Mouse (Mus musculus) stomach, postnatal 0 days (tissue): ENCODE results near the gene R3hdm4. TPM values are rescaled to one million over a fixed set of nuclear protein-coding genes. Genes with fewer than 3 reads are reported as not detected.
A peak's percentile ranks its signal among the peaks of the same experiment; 100 is the strongest.

Experiments
- ATAC-seq: fragments of 200-750 bp; cut with Nextera tagmentation; 2 replicates; pipeline ENCODE4 v1.8.0; 2017; ENCODE audit not compliant: low FRiP score, low TSS enrichment
- DNase-seq: peaks from one replicate; pipeline ENCODE4 v3.0.0-alpha.2; 2016; ENCODE audit warnings: low spot score
- H3K27ac ChIP-seq: fragments of 300-500 bp; sonication (generic); replicated peaks from 2 replicates; pipeline ENCODE4 v1.5.1; 2014; ENCODE audit warnings: mild to moderate bottlenecking, control low read depth
- H3K27me3 ChIP-seq: fragments of 300-500 bp; sonication (generic); 2 replicates; pipeline ENCODE4 v1.6.1; 2014; ENCODE audit warnings: low read length; ENCODE audit not compliant: control insufficient read depth, insufficient read depth
- H3K36me3 ChIP-seq: fragments of 300-500 bp; sonication (generic); 2 replicates; pipeline ENCODE4 v1.6.1; 2014; ENCODE audit warnings: low read length, mixed read lengths; ENCODE audit not compliant: control insufficient read depth, insufficient read depth
- H3K4me1 ChIP-seq: fragments of 300-500 bp; sonication (generic); replicated peaks from 2 replicates; pipeline ENCODE4 v1.6.1; 2014; ENCODE audit warnings: antibody characterized with exemption; ENCODE audit not compliant: control insufficient read depth, insufficient read depth
- H3K4me2 ChIP-seq: fragments of 300-500 bp; sonication (generic); replicated peaks from 2 replicates; pipeline ENCODE4 v1.6.1; 2014; ENCODE audit warnings: low read depth, mild to moderate bottlenecking, control low read depth, moderate library complexity
- H3K4me3 ChIP-seq: fragments of 300-500 bp; sonication (generic); 2 replicates; pipeline ENCODE4 v1.5.1; 2014; ENCODE audit warnings: low read depth, low read length, control low read depth
- H3K9ac ChIP-seq: fragments of 300-500 bp; sonication (generic); 2 replicates; pipeline ENCODE4 v1.6.1; 2014; ENCODE audit warnings: mild to moderate bottlenecking, low read length, control low read depth, mixed read lengths
- H3K9me3 ChIP-seq: fragments of 300-500 bp; sonication (generic); 2 replicates; pipeline ENCODE4 v1.6.1; 2016; ENCODE audit warnings: low read length; ENCODE audit not compliant: control insufficient read depth
- CTCF ChIP-seq: IDR thresholded peaks from 2 replicates; pipeline ENCODE4 v1.5.1; 2016; ENCODE audit warnings: antibody characterized with exemption, low read depth, mild to moderate bottlenecking, moderate library complexity
- EP300 ChIP-seq: optimal IDR thresholded peaks from 2 replicates; pipeline ENCODE3; 2016; ENCODE audit warnings: antibody characterized with exemption
- WGBS: fragments of 180-500 bp; shearing (Covaris S2); extraction: QIAGEN DNeasy Blood & Tissue Kit; methylation state at CpG from one replicate; pipeline ENCODE4 v1.1.7; 2014; 5-methylcytosine and 5-hydroxymethylcytosine counted together
- polyA plus RNA-seq: library from polyadenylated mRNA; unstranded; fragments of >200 nt; fragmentation: Nextera tagmentation; extraction: Ambion mirVana; gene quantifications from 2 replicates; pipeline ENCODE4 v1.2.1, GENCODE M21; 2015

R3hdm4 gene
- polyA plus RNA-seq, 1 experiment from 2014 or later = 160 TPM

DNA sequence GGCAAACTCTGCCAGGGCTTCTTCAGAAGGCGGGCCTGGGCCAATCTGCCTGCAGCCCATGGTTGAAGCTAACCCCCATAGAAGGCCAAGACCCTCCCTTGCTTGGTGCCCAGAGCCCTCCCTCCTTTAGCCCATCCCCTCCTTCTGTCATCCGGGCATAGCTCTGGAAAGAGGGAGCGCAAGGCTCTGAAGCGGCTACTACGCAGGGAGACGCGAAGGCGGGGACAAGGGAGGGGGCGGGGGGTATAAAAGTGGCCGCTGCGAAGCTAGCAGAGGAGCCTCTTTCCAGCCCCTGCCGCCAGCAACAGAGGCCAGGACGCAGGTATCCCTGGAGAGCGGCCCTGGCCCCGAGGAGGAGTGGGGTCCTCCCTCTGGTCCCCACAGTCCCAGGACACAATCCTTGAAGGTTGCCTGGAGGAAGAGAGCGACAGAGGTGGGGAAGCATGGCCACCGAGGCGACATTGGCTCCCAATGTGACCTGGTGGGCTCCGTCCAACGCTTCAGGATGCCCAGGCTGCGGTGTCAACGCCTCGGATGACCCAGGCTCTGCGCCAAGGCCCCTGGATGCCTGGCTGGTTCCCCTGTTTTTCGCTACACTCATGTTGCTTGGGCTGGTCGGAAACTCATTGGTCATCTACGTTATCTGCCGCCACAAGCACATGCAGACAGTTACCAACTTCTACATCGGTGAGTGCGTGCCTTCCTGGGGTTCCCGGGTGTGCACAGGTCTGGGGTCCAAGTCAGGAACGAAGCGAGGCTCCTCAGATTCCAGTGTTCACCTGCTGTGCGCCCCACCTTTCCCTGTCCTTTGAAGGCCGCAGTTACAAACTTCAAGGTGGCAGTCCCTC lies 2.6 kb downstream of the R3hdm4 start:
- Histone ChIP-seq H3K27ac (no peak overlapping the region), H3K4me1 (peaks cover 3% of the 10 kb centered on the region; the same call in 1 of the 2 replicates), H3K4me2 (peak overlapping the region; percentile 44), H3K9me3 (no peaks in the 10 kb centered on the region), H3K36me3 (no peaks in the 10 kb centered on the region), H3K27me3 (peaks cover 2% of the 10 kb centered on the region; the same call in 1 of the 2 replicates), H3K4me3 (peak overlapping the region; percentile 15; the same call in 1 of the 2 replicates), H3K9ac (no peak overlapping the region)
- DNase-seq (no peak), ATAC-seq (no peak)
- TF ChIP-seq EP300 (no peak), CTCF (no peak)
- WGBS = 18% methylated on average over 33 of the region's 35 CpGs

DNA sequence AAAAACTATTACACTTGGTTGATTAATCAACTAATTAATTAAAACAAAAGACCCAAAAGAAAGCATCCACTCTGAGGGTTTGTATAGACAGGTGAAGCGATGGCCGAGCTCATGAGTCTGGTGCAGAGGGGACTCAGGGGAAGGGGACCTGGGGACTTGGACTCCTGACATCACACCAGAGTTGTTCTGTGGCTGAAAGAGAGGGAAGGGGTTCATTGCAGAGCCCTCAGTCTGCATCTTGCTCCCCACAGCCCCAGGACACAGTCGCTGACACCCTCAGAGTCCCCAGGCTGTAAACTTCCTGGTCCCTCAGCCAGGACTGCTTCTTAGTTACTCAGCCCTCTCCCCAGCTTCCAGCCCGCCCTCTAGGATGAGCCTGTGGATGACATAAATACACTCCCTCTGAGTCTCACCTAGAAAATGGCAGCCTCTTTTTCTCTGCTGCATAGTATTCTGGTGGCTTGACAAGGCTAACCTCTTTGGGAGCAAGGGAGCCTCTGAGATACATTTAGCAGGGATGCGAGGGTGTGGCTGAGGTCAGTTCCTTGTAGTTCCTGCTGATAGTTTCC lies 3.4 kb downstream of the R3hdm4 start:
- no peak overlapping the region for H3K9ac ChIP-seq

DNA sequence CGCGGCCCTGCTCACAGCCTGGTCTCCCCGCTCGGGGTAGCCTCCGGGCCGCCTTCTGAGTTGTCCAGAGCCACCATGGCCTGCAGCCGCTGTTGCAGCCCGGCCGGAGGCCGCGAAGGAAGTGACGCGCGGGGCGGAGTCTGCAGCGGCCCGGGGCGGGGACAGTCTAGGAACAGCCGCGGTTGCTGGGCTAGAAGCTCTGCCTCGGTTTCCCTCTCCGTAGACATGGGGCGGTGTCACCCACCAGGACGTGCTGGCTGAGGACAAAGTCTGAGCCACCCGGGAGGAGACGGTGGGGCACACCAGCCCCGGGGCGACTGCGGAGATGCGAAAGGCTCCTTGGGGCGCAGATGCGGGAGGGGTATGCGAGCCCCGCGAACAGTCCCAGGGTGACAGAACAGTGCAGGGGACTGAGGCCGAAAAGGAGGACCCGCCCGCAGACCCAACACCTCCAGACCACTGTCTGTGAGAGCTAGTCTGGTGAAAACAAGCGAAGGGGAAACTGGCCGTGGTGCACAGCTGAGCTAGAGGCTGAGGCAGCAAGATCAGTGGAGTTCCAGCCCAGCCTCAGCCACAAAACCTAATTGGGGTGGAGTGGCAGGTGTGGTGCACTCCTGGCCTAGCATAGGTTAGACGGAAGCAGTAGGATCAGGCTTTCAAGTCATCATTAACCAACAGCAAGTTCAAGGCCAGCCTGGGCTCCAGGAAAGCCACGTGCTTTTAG lies 4.0 kb downstream of the R3hdm4 start, which contains the start of gene Kiss1r:
Gene Kiss1r (plus strand): TSS at position 164 of the 724 bp plus-strand sequence.
- H3K4me1 ChIP-seq = peaks cover 3% of the 10 kb centered on the region; the same call in 1 of the 2 replicates
- DNase-seq (peak; percentile 91), ATAC-seq (peak; percentile 72)
- H3K27ac ChIP-seq = peak within 1 kb of the TSS; percentile 89
- peak within 1 kb of the TSS; percentile 79 for H3K4me3 ChIP-seq
- no peaks in the 10 kb centered on the region for H3K9me3 ChIP-seq
- peaks cover under 1% of the 10 kb centered on the region; the same call in 1 of the 2 replicates for H3K36me3 ChIP-seq
- peak within 1 kb of the TSS; percentile 88 for H3K4me2 ChIP-seq
- 2% methylated on average over 42 of the region's 42 CpGs for WGBS
- TF ChIP-seq EP300 = no peak
- no peak for TF ChIP-seq CTCF
- peaks cover 2% of the 10 kb centered on the region; the same call in 1 of the 2 replicates for H3K27me3 ChIP-seq
- peak within 1 kb of the TSS; percentile 97 for H3K9ac ChIP-seq

More for the DNA sequence above, 3.4 kb downstream of the R3hdm4 start:
- Histone ChIP-seq H3K4me1 (peaks cover 3% of the 10 kb centered on the region; the same call in 1 of the 2 replicates), H3K36me3 (no peaks in the 10 kb centered on the region), H3K9me3 (no peaks in the 10 kb centered on the region), H3K27me3 (peaks cover 2% of the 10 kb centered on the region; the same call in 1 of the 2 replicates), H3K27ac (no peak overlapping the region), H3K4me3 (0 out of 2 replicates have a peak overlapping the region, but pooled peaks have one; percentile 79), H3K4me2 (peak overlapping the region; percentile 88)
- DNase-seq (no peak), ATAC-seq (no peak)
- 74% methylated on average over 5 of the region's 5 CpGs for WGBS
- no peak for TF ChIP-seq EP300

DNA sequence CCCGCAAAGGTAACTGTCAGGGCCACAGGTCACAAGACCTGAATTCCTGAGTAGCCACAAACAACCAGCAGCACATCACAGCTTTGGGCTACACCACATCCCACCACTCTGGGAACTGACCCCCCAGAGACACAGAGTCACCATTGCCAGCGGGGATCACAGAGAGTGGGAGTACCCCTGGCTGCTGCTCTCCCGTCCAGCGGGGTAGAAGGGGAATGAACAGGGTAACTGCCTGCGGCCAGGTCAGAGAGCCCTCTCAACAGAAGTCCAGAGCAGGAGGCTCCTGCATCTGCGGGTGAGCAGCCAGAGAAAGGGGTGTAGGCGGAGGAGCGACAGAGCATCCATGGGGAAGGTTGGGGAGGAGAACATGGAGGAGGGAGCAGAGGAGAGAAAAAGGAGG lies 4.9 kb downstream of the R3hdm4 start:
- H3K9me3 ChIP-seq = no peaks in the 10 kb centered on the region
- H3K4me1 ChIP-seq = peaks cover 3% of the 10 kb centered on the region; the same call in 1 of the 2 replicates
- WGBS = 6% methylated on average over 8 of the region's 8 CpGs
- DNase-seq (no peak), ATAC-seq (no peak)
- H3K36me3 ChIP-seq = peaks cover 6% of the 10 kb centered on the region
- peak overlapping the region; percentile 79 for H3K4me3 ChIP-seq
- no peaks in the 10 kb centered on the region; the same call in 1 of the 2 replicates for H3K27me3 ChIP-seq
- no peak for TF ChIP-seq EP300
- TF ChIP-seq CTCF = no peak
- H3K4me2 ChIP-seq = peak overlapping the region; percentile 88
- peak overlapping the region; percentile 97 for H3K9ac ChIP-seq
- peak overlapping the region; percentile 89 for H3K27ac ChIP-seq

- H3K27ac ChIP-seq = peak overlapping the region; percentile 89
- no peaks in the 10 kb centered on the region for H3K9me3 ChIP-seq
- peak; percentile 75 for ATAC-seq
- H3K36me3 ChIP-seq = peaks cover 9% of the 10 kb centered on the region
- WGBS = 46% methylated on average over 7 of the region's 7 CpGs
- peak overlapping the region; percentile 88 for H3K4me2 ChIP-seq
- H3K4me1 ChIP-seq = peaks cover 3% of the 10 kb centered on the region; the same call in 1 of the 2 replicates
- H3K4me3 ChIP-seq = peak overlapping the region; percentile 8; the same call in 1 of the 2 replicates
- peak; percentile 83 for DNase-seq
- no peaks in the 10 kb centered on the region for H3K27me3 ChIP-seq
- H3K9ac ChIP-seq = peak overlapping the region; percentile 97
- no peak for TF ChIP-seq EP300
- TF ChIP-seq CTCF = no peak
Measured at GRCm38 (mm10) chr10:79914948-79915596, 5.9 kb downstream of the R3hdm4 start.
